Mouse (Mus musculus) CH12.LX (cell line): ENCODE results near the gene Inpp5d.

Experiments
- BHLHE40 ChIP-seq: IDR thresholded peaks from 2 replicates; pipeline ENCODE4 v1.6.1; 2011; ENCODE audit warnings: mild to moderate bottlenecking, low read depth, low read length, improper control_type of control experiment
- EP300 ChIP-seq: IDR thresholded peaks from 2 replicates; pipeline ENCODE4 v1.6.1; 2011; ENCODE audit warnings: low read length, improper control_type of control experiment

DNA sequence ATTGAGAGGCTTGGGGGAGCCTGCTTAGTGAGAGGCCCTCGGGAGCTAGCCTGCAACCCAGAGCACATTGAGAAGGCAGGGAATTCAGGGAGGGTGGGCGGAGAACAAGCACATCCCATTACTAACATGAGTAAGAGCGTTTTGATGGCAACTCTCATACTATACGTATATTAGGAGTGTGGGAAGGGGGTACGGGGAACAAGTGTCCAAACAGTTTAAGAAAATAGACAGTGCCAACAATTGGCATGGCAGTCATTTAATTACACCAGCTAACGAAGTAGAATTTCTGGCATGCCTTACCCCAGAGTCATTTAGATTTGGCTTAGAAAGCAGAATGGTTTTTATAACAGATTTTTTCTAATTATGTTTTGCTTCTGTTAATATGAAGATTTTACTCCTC is 109.7 kb downstream of the Inpp5d start:
- no peak for TF ChIP-seq EP300
- no peak for TF ChIP-seq BHLHE40
